Mouse (Mus musculus) telencephalon, adult 2 months (tissue): ENCODE measurements around the gene Kcna6.
A peak's percentile ranks its signal among the peaks of the same experiment; 100 is the strongest.

Source experiments
- DNase-seq: peaks from one replicate; pipeline ENCODE4 v3.0.0-alpha.2; 2011; ENCODE audit warnings: low read depth, low spot score

Kcna6 gene

GRCm38 (mm10) chr6:126740211-126741142 lies at the start of gene Kcna6:
Gene Kcna6 (minus strand): TSS chr6:126740674.
- no peak for DNase-seq

GRCm38 (mm10) chr6:126788863-126789262 lies 48.4 kb upstream of the Kcna6 start:
- DNase-seq, result no peak

- DNase-seq, result no peak
Measured at GRCm38 (mm10) chr6:126784206-126784605, 43.7 kb upstream of the Kcna6 start.

GRCm38 (mm10) chr6:126783651-126784066 lies 43.2 kb upstream of the Kcna6 start:
- DNase-seq, result peak; percentile 90

DNA sequence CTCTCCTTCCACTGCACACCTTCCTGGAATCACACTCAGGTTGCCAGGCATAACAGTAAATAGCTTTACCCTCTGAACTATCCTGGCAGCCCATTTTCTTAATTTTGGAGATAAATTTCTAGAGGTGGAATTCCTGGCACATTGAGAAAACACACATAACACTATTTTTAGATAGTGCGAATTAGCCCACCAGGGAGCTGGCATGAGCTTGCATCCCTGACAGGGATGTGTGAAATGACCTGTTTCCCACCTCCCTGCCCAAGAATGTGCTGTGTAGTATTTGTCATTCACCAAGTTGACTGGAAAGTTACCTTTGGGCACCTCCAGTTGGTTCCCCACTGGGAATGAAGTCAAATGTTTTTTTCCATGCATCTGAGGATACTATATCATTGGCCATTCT lies 42.6 kb upstream of the Kcna6 start:
- DNase-seq, result no peak

- DNase-seq, result no peak
Measured at GRCm38 (mm10) chr6:126777889-126778288, 37.4 kb upstream of the Kcna6 start.

DNA sequence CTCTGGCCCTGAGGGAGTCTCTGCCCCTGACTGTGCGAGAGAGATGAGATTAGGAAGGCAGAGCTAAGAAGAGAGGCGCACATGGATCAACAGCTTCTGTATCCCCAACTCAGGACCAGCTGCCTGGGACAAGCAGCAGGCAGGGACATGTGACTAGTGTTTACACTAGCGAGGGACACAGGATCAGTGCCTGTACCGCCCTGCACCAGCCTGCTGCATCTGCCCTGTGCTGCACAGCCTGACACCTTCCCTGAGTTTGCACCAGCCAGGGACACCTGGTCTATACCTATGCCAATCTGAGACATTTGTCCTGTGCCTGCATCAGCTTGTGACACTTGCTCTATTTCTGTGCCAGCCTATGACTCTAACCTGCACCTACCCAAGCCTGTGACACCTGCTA lies 33.4 kb upstream of the Kcna6 start:
- no peak for DNase-seq

DNA sequence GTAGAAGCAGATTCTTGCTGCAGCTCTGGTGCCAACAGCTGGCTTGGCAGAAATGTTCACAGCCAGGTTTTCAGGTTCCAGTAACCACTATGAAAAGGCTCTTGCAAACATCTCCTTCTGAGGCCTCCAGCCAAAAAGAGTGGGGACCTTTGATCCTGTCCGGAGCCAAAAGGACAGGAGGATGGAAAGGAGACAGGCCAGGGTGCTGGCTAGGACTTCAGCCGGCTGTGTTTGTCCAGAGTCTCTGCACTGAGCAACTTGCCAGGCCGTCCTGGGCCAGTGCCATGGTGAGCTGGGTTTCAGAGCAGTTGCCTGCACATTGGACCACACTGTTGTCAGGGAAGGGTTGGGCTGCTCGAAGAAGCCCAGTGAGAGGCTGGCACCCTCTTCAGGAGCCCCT lies 31.9 kb upstream of the Kcna6 start:
- no peak for DNase-seq

DNA sequence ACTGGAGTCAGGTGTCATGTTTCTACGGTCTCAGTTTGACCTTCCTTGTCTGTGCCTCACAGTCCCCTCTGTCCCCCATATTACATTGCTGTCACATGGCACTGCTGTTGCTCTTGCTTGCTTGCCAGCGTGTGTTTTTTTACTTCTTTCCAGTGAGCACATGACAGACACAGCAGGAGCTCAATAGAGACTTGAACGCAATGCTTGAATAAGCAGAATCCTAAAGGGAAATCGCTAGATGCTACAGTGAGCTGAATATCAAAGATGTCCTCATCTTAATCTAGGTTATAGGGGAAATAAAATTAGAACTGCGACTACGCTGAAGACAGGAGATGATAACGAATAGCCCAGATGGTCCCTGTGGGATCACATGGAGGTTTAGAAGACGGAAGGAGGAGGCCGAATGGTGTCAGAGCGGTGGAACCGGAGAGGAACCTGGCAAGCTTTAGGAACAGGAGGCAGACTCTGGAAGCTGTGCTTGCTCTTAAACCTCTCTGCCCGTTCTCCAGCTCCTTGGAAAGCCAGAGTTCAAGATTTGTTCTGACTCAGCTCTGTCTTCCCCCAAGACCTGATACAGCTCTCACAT lies 29.8 kb upstream of the Kcna6 start:
- DNase-seq, result no peak

GRCm38 (mm10) chr6:126768957-126769665 lies 28.6 kb upstream of the Kcna6 start:
- no peak for DNase-seq

DNA sequence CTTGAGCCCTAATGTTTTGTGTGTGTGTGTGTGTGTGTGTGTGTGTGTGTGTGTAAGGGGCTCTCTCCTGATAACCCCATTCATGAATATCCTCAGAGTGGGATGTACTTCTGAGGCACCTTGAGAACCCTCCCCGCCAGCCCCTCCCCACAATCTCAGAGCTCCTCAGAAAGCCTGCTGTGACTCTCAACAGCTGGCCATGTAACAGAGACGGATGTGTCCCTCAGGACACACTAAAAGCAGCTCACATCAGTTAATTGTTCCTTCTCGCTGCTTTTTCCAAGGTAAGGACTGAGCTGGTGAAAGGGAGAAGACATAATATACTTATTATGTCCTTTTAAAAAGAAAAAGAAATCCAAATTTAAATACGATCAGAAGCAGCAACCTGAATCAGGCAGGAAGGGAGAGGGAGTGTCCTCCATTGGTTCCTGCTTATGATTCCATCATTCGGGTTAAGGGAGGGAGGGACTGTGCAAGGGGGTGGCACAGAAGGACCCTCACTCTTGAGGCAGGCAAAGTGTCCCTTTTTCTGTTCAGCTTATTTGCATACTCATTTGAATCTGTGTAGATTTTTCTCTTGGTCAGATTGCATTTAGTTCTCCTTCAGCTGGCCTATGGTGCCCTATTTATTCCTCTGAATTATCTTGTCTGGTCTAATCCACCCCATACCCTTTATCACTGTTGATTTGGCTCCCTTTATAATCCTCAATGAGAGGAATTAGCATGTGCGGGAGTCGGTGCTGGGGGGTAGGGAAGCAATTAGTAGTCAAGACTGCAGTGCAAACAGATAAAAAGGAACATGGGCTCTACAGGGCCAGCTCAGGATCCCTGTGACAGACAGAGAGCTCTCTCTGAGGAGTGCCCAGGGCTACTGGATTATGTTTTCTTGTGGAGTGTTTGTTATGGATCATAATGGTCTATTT lies 27.4 kb upstream of the Kcna6 start:
- DNase-seq, result no peak

GRCm38 (mm10) chr6:126766552-126766951 lies 26.1 kb upstream of the Kcna6 start:
- no peak for DNase-seq

- DNase-seq, result no peak
Measured at GRCm38 (mm10) chr6:126764563-126765091, 24.2 kb upstream of the Kcna6 start.

DNA sequence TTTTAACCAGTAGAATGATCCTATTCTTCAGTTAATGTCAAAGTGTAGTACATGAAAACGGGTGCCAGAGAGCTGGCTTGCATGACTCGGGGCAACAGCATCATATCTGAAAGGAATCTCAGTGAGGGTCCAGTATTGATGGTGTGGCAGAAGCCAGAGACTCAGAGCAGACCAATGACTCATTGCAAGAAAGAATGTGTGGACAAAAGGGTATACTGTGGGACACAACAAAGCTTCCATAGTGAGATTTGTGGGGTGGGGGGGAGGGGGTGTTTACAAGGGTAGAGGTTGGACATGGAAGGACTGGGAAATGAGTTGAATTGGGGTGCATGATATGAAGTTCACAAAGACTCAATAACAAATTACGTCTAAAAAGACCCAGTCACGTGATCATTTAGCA lies 20.9 kb upstream of the Kcna6 start:
- DNase-seq, result no peak

- no peak for DNase-seq
Measured at GRCm38 (mm10) chr6:126755729-126756411, 15.4 kb upstream of the Kcna6 start.

GRCm38 (mm10) chr6:126752520-126752919 lies 12.0 kb upstream of the Kcna6 start:
- no peak for DNase-seq

GRCm38 (mm10) chr6:126745888-126746287 lies 5.4 kb upstream of the Kcna6 start:
- DNase-seq, result no peak

- no peak for DNase-seq
Measured at GRCm38 (mm10) chr6:126742610-126743009, 2.1 kb upstream of the Kcna6 start.

GRCm38 (mm10) chr6:126739326-126740210 lies 906 bp downstream of the Kcna6 start:
- DNase-seq, result no peak
